Mouse (Mus musculus) adrenal gland, adult 2 months (tissue): ENCODE measurements around the gene Ptprr. TPM values are rescaled to one million over a fixed set of nuclear protein-coding genes. Genes with fewer than 3 reads are reported as not detected.

Source experiments
- DNase-seq: peaks from one replicate; pipeline ENCODE4 v3.0.0; 2021
- long read RNA-seq: library from polyadenylated mRNA; stranded (forward); transcript quantifications from one replicate; pipeline ENCODE4 v2.0.0, GENCODE M21; 2021
- polyA plus RNA-seq: library from polyadenylated mRNA; depleted of rRNA; stranded (reverse); fragments of >200 nt; gene quantifications from 2 replicates; pipeline ENCODE4 v1.2.3, GENCODE M21; 2012; rRNA removed
- total RNA-seq, 2 experiments: library from RNA; stranded (reverse); gene quantifications; 2 replicates each; pipeline ENCODE4 v1.2.3; 2021

The Ptprr gene
- 1 to 10 TPM; 3.7 to 7.4 TPM for total RNA-seq
- polyA plus RNA-seq, result 0.84 and 2.0 TPM in 2 replicates
- long read RNA-seq, partial matches to known transcripts, result 1 of 3 reads
- long read RNA-seq, other reads (novel, unspliced or antisense), result 0 of 3 reads

GRCm38 (mm10) chr10:116017845-116018479 lies at the start of gene Ptprr:
Ptprr (plus strand) TSS chr10:116018213.
- peak; percentile 57 for DNase-seq

DNA sequence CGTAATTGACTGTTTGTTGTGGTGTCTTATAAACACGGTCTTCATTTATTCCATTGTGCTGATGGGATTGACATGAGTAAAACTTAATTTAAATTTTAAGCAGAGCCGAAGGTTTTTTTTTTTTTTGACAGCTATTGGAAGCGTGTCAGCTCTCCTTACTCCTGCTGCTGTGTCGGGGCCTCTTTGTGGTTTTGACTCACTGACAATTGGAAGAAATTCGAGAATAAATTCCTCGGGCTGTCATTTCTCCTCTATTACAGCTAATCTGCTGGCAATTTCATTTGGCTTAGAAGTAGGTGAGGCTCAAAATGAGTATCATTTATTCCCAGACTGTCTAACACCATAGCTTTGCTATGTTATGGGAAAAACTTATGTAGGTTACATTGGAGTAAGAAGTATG lies 41.7 kb upstream of the Ptprr start:
- no peak for DNase-seq

DNA sequence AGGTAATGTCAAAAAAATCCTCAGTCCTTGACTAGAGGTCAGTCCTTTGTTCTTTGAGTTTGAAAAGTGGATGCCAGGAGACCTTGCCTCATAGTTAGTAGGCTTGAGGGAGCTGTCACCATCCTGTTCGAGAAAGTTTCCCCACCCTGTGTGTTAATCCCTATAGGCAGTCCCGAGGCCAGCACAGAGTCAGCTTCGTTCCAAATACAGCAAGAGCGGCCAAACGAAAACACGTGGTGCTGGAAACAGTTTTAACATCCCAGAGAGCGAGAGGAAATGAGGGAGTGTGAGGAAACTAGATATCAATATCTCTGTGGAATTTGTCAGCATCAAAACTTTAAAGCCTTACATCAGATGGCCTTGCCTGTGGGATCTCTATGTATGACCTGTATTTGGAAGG lies 39.0 kb upstream of the Ptprr start:
- DNase-seq, result no peak

DNA sequence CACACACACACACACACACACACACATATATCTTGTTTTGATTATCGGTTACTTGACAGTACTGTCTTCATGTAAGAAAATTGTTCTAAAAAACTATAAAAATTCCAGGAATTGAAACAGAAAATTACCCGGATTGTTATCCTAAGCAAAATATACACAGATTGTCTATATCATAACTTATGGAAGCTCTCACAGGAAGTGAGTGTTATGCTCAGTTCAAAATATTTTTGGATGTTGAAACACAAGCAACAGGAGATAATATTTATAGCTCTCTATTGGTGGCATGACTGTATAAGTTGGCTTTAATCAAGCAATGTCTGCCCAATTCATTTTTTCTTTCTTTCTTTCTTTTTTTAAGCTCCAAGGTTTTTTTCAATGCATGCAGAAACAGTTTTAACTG lies 38.0 kb upstream of the Ptprr start:
- DNase-seq, result no peak

GRCm38 (mm10) chr10:115984308-115984707 lies 33.7 kb upstream of the Ptprr start:
- DNase-seq, result no peak

GRCm38 (mm10) chr10:116001838-116002237 lies 16.2 kb upstream of the Ptprr start:
- no peak for DNase-seq

GRCm38 (mm10) chr10:116006675-116007074 lies 11.3 kb upstream of the Ptprr start:
- no peak for DNase-seq

- DNase-seq, result no peak
Observed at GRCm38 (mm10) chr10:116018480-116018891, 473 bp downstream of the Ptprr start.

DNA sequence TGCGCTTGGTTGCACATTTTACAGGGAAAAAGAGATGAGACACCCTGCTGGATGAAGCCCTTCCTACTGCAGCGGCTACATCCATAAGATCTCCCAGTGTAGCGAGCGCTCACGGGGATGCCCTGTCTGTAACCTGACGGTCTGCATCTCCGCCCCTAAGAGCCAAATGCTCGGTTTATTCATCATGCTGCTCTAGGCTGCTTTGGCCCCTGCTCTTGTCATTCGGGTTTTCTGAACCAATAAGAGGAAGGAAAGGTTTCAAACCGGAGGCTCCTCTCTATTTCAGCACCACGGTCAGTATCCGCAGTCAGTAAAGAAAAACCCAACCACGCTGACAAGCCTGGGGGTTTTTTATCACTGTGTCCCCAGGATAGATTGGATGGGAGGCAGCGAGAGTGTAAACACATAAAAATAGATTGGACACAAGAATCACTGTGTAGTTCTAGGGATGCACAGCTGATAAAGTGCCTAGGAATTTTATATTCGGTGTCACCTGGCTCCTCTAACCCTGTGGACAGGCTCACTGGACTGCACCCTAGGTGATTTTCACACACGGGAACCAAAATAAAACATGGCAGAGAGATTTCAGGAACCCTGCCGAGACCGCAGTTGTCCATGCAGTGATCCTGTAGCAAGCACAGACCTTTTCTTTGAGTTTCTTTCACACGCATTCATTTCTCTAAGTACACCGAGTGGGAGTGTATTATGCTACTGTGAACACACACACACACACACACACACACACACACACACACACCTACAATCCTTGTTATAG lies 1.3 kb downstream of the Ptprr start:
- peak; percentile 6 for DNase-seq

DNA sequence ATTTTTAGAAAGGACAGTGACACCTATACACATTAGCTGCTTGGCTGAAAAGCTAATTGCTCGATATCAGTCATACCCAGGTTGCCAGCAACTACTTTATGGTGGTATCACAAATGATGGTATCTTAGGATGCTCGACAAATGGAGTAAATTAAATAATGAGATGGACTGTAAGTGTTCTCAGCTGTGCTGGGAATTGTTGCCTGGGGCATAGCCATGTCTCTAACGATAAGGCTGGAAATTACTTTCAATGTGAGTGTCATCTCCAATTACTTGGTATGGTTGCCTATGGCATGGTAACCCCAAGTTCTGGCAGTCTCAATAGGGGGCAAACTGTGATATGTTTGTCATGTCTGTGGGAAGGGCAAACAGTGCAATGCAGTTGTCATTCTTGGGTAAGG lies 3.1 kb downstream of the Ptprr start:
- no peak for DNase-seq

DNA sequence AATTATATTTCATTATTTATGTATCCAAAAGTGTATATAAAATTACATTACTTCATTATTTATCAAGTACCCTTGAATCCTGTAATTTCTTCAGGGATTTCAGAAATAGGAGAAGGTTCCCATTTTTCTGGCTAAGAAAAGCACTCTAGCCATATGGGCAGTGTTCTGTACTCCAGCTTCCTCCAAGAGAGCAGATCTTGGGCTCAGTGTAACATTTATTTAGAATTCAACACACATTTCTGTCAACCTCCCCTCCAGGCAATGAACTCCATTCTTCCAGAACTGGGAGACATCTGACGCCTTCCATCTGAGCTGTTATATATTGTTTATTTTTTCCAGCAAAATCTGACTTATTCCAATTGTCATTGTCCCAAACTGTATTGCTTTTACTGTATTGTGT lies 20.1 kb downstream of the Ptprr start:
- DNase-seq, result no peak

GRCm38 (mm10) chr10:116075954-116076353 lies 57.9 kb downstream of the Ptprr start:
- DNase-seq, result no peak

GRCm38 (mm10) chr10:116078636-116079035 lies 60.6 kb downstream of the Ptprr start:
- no peak for DNase-seq

- no peak for DNase-seq
Observed at GRCm38 (mm10) chr10:116079396-116079795, 61.4 kb downstream of the Ptprr start.

DNA sequence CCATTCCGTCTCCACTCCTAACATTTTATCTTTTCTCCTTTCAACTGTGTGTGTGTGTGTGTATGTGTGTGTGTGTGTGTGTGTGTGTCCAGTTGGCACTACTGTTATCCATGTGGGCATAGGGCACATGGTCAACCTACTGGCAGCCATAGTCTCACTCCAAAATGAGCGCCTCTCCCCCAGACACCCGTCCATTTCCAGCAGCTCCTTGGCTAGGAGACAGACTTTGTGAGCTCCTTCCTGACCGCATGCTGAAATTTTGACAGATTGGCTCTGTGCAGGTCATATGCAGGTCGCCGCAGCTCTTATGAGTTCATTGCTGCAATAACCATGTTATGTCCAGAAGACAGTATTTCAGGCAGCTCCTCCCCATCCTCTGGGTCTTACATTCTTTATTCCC lies 62.8 kb downstream of the Ptprr start:
- no peak for DNase-seq

GRCm38 (mm10) chr10:116083965-116084364 lies 66.0 kb downstream of the Ptprr start:
- no peak for DNase-seq

GRCm38 (mm10) chr10:116096466-116096865 lies 78.5 kb downstream of the Ptprr start:
- DNase-seq, result no peak

GRCm38 (mm10) chr10:116098470-116098869 lies 80.5 kb downstream of the Ptprr start:
- no peak for DNase-seq

- no peak for DNase-seq
Observed at GRCm38 (mm10) chr10:116108176-116108575, 90.2 kb downstream of the Ptprr start.

- no peak for DNase-seq
Observed at GRCm38 (mm10) chr10:116108730-116109129, 90.7 kb downstream of the Ptprr start.

GRCm38 (mm10) chr10:116112868-116113267 lies 94.9 kb downstream of the Ptprr start:
- DNase-seq, result no peak

- no peak for DNase-seq
Observed at GRCm38 (mm10) chr10:116113867-116114474, 96.0 kb downstream of the Ptprr start, which contains the start of gene 4933416C03Rik. 4933416C03Rik (minus strand) TSS chr10:116113917.
